ENCODE assay signal across 27 mouse cellular contexts in the genomic region with DNA sequence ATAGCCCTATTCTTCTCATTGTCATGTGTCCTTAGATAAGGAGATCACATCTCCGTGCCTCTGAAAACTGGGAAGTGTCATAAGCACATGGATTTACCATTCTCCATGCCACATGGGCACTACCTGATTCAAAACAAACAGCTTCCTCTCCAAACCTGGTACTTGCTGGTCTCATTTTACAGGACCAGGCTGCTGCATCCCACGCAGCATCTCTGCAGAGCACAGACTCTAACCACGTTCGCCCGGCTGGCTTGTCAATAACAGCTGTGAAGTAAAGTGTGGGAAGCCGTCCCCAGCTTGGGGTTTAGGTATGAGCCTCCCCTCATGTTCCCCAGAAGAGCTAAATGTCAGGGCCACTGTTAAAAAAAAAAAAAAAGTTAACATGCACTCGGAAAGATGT. TPM values are rescaled to one million over a fixed set of nuclear protein-coding genes. Genes with fewer than 3 reads are reported as not detected.
A peak's percentile ranks its signal among the peaks of the same experiment; 100 is the strongest.
DNase-seq lines count a peak whose midpoint lies in the region; ATAC-seq and TF ChIP-seq lines count a peak whose summit lies in the region.
"Had no signal": no experiment of that assay in that cellular context is flagged by ENCODE, and none has a peak within 500 bp of the region (broad histone marks: within the 10 kb centered on the region; RNA-seq: fewer than 3 reads in every experiment).

No protein-coding gene starts in this region.

- TF ChIP-seq EP300 in heart, adult 2 months (IDR thresholded peaks at IDR 0.05; ENCODE audit: insufficient read depth, low read depth, low read length), result no peak

- H3K4me1 ChIP-seq in heart, embryonic 10.5 days, result no peaks in the 10 kb centered on the region
- no peaks in the 10 kb centered on the region for H3K4me1 ChIP-seq in heart, adult 2 months (ENCODE audit: control insufficient read depth, insufficient read depth, low read length)
- H3K4me1 ChIP-seq: embryonic facial prominence, embryonic 10.5 days; forebrain, embryonic 12.5 days; neural tube, embryonic 12.5 days; stomach, embryonic 15.5 days had no signal

- H3K9me3 ChIP-seq in heart, embryonic 10.5 days, result no peaks in the 10 kb centered on the region
- H3K9me3 ChIP-seq: embryonic facial prominence, embryonic 10.5 days; embryonic facial prominence, embryonic 15.5 days; forebrain, embryonic 12.5 days; heart, embryonic 12.5 days; kidney, embryonic 15.5 days; limb, embryonic 12.5 days; neural tube, embryonic 12.5 days; stomach, embryonic 15.5 days had no signal

- TF ChIP-seq POLR2A in heart, adult 2 months (IDR thresholded peaks at IDR 0.05; ENCODE audit: insufficient read depth, low read depth, low read length), result no peak

- H3K9ac ChIP-seq in heart, adult 2 months (ENCODE audit: low read depth, low read length), result no peak overlapping the region
- H3K9ac ChIP-seq: embryonic facial prominence, embryonic 15.5 days; forebrain, embryonic 12.5 days; forebrain, postnatal 0 days; heart, embryonic 12.5 days; hindbrain, embryonic 14.5 days; kidney, embryonic 15.5 days; limb, embryonic 12.5 days; neural tube, embryonic 12.5 days; stomach, embryonic 15.5 days had no signal

- peak; percentile 47 for DNase-seq in heart, embryonic 10.5 days (ENCODE audit: low spot score)
- DNase-seq in heart, adult 2 months, result no peak
- DNase-seq in right cerebral cortex, postnatal 25 days, result peak; percentile 26
- no peak for DNase-seq in right cerebral cortex, postnatal 4 days
- peak; percentile 46 to 58 for DNase-seq in layer of hippocampus, postnatal 14 days (ENCODE audit: low spot score in 2 of 2)
- DNase-seq in spleen, postnatal 10 days (ENCODE audit: low spot score in 2 of 2), result no peak
- no peak for DNase-seq in adrenal gland, postnatal 36 days
- DNase-seq: adrenal gland, postnatal 14 days; forebrain, postnatal 0 days; gastrocnemius, postnatal 14 days; kidney, adult 18-20 months; kidney, postnatal 25 days; lung, postnatal 36 days; thymus, postnatal 14 days had no signal

- ATAC-seq in cerebellum, adult (ENCODE audit: insufficient number of reproducible peaks, low FRiP score, low TSS enrichment), result no peak
- ATAC-seq: forebrain, postnatal 0 days; inflammation-experienced regulatory T-cells, adult 6 months; midbrain, embryonic 16.5 days; Patski had no signal

- no peaks in the 10 kb centered on the region for H3K36me3 ChIP-seq in heart, embryonic 10.5 days
- no peaks in the 10 kb centered on the region for H3K36me3 ChIP-seq in heart, adult 2 months (ENCODE audit: control insufficient read depth, insufficient read depth, low read length)
- H3K36me3 ChIP-seq: embryonic facial prominence, embryonic 10.5 days; embryonic facial prominence, embryonic 15.5 days; forebrain, embryonic 12.5 days; heart, embryonic 12.5 days; kidney, embryonic 15.5 days; limb, embryonic 12.5 days; neural tube, embryonic 12.5 days; stomach, embryonic 15.5 days had no signal

- WGBS in heart, embryonic 10.5 days, result 85% methylated on average over 7 of the region's 7 CpGs
- WGBS in heart, adult 2 months, result 85% methylated on average over 7 of the region's 7 CpGs

- H3K27ac ChIP-seq in heart, embryonic 10.5 days, result no peak overlapping the region
- no peak overlapping the region for H3K27ac ChIP-seq in heart, adult 2 months
- H3K27ac ChIP-seq: embryonic facial prominence, embryonic 10.5 days; embryonic facial prominence, embryonic 15.5 days; forebrain, embryonic 12.5 days; hindbrain, embryonic 14.5 days; kidney, embryonic 15.5 days; limb, embryonic 12.5 days; neural tube, embryonic 12.5 days; stomach, embryonic 15.5 days had no signal

- H3K79me2 ChIP-seq in heart, adult 2 months (replicated peaks; ENCODE audit: control insufficient read depth, insufficient read depth, low read length), result no peaks in the 10 kb centered on the region

- H3K4me3 ChIP-seq in heart, embryonic 10.5 days, result no peak overlapping the region
- H3K4me3 ChIP-seq in heart, adult 2 months, result no peak overlapping the region
- H3K4me3 ChIP-seq: embryonic facial prominence, embryonic 10.5 days; embryonic facial prominence, embryonic 15.5 days; forebrain, embryonic 12.5 days; heart, embryonic 12.5 days; kidney, embryonic 15.5 days; limb, embryonic 12.5 days; neural tube, embryonic 12.5 days; stomach, embryonic 15.5 days had no signal

- intact Hi-C loops in heart, adult 2 months (cut with DNase I), result no loop called here

- no peaks in the 10 kb centered on the region for H3K27me3 ChIP-seq in heart, embryonic 10.5 days (ENCODE audit: insufficient read depth, poor library complexity, severe bottlenecking)
- no peaks in the 10 kb centered on the region for H3K27me3 ChIP-seq in heart, adult 2 months (ENCODE audit: control insufficient read depth, insufficient read depth, low read length)
- H3K27me3 ChIP-seq: embryonic facial prominence, embryonic 15.5 days; forebrain, embryonic 12.5 days; heart, embryonic 12.5 days; kidney, embryonic 15.5 days; limb, embryonic 12.5 days; neural tube, embryonic 12.5 days; Patski; stomach, embryonic 15.5 days had no signal

- no peak for TF ChIP-seq CTCF in heart, adult 2 months (IDR thresholded peaks at IDR 0.05)

RNA-seq across cellular contexts. Expression of gene Ank, which starts 53.0 kb away (rescaled TPM):
- 8.4 and 11.0 TPM in 2 replicates for polyA plus RNA-seq in heart, embryonic 10.5 days (2016; fragmentation: Nextera tagmentation; extraction: Ambion mirVana)
- 100 to 1,000 TPM; 196 to 225 TPM for total RNA-seq in heart, adult 2 months (2021)
- polyA plus RNA-seq in heart, adult 2 months (2012; rRNA removed), result 176 and 318 TPM in 2 replicates
- 100 to 1,000 TPM; 147 to 148 TPM for total RNA-seq in layer of hippocampus, postnatal 14 days (2021)
- 10 to 100 TPM; 43.8 to 56.4 TPM for total RNA-seq in adrenal gland, postnatal 36 days (2021)

Comparison
In these comparisons a context has a peak if more than half of its experiments do, and no peak if none do; other contexts are left out.
1. DNase-seq: peak in heart, embryonic 10.5 days (single experiment), right cerebral cortex, postnatal 25 days (single experiment) and layer of hippocampus, postnatal 14 days (2 of 2); none in heart, adult 2 months (0 of 2), right cerebral cortex, postnatal 4 days (single experiment), spleen, postnatal 10 days (0 of 2) and adrenal gland, postnatal 36 days (0 of 2).